Mouse (Mus musculus): ENCODE results near the gene Ceacam1.
"Not testable (repeated sequence)": the region's sequence is repeated elsewhere in the genome, so short reads cannot be mapped to it uniquely, and the experiment has no call there.

The Ceacam1 gene

DNA sequence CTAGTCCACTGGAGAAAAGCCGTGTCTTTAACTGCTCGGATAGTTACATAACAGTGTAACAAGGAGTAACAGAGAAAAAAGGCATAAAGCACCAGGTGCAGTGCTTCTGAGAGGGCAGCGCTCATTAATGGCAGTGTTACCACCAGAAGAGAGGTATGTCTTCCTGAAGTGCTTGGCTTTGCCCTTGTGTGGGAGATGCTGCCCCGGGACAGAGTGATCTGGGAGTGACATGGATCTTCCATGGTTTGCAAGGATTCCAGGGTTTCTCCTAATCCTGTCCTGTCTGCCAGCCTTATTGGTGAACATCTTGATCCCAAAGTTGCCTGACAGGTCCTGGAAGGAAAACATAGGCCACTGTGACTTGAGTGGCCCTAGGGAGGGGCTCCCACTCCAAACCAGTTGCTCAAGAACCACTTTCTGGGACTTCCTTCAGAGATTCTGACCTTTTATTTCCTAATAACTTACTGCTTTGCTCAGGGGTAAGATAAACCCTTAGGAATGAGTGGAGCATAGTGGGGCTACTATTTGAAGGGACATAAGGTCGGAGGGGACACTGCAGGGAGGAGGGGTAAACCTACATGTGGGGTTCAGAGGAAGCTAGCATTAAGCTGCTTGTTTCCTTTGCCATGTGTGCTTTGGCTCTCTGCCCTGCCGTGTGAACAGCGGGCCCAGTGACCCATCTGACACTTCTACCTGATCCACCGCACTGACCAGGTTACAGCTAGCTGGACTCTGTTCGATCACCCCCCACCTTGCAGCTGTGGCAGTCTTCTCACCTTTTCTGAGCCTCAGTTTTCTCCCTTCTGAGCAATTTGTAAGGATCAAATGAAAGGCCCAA, 37.2 kb downstream of the Ceacam1 start:
- DNase-seq (ENCODE audit: low read depth, low spot score), result no peak

DNA sequence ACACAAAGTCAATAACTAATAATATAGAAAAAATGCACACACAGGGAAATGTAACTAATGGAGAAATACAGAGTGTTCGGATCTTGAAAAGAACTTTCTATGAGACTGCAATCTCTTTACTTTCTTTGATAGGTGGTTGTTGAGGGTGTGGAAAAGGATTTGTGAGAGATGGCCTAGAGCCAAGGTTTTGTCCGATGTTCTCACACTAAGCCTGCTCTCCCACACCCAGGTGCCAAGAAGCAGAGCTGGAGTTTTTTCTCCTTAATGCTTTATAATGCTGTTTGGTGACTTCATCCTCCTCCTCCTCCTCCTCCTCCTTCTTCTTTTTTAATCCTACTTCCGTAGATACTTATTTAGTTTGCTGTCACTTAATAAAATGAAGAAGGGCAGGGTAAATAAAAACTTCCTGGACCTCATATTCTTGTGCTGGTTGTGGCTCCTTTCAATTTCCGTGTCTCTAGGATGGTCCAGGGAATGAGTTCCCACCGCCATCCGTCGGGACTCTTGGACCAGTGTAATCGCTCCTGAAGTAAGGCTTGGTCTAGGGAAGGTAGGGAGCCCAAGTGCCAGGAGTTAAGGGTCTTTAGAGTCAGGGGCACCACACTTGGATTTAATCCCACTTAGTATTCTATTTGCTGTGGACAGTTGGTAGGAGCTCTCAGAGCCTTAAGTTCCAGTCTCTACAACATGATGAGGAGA, 38.1 kb downstream of the Ceacam1 start:
- DNase-seq (ENCODE audit: low read depth, low spot score), result no peak

DNA sequence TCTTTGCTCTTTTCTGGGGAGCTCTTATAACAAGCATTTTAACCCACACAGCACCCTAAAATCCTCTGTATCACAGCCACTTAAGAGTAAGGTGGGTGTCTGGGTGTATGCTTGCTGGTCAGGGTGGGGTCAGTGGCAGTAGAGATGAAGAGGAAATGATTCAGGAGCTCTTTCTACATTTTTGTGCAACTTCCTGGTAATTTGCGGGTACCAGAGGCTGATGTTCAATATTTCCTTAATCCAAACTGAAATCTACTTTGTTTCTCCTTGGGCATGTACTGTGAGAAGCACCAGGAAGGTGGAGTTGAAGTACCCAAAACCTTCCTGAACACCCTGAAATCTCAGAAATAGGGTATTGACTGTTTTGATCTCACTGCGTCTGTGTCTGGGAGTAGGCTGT, 40.7 kb downstream of the Ceacam1 start:
- no peak for DNase-seq (ENCODE audit: low read depth, low spot score)

DNA sequence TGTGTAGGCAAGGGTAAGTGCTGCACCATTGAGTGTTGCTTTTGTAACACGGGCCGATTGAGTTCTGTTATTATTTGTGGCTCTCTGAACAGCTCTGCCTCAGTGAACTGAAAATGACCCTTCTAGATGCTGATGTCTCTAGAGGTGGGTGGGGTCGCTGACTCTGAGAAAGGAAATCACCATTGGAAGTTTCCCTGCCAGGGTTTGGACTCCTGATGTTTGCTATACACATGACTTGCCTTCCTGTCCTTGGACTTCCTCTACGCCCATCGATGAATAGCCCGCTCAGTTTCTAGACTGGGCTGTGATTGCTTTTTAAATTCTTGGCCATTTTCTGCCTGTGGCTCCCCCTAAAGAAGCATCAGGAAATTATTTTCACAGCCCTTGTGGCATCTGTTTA, 41.2 kb downstream of the Ceacam1 start:
- no peak for DNase-seq (ENCODE audit: low read depth, low spot score)

DNA sequence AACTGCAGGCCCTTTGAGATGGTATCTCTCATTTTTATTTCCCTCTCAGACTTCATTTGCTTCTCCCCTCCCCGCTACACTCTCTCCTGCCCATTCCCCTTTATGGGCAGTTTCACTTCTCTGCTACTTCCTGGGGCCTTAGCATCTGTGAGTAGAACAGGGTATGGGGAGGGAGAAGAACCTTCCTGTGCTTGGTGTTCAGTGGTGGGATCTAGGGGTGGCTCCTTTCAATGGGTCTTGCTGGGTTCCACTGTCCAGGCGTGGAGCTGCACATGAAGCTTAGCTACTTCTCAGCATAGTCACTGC, 41.9 kb downstream of the Ceacam1 start:
- no peak for DNase-seq (ENCODE audit: low read depth, low spot score)

DNA sequence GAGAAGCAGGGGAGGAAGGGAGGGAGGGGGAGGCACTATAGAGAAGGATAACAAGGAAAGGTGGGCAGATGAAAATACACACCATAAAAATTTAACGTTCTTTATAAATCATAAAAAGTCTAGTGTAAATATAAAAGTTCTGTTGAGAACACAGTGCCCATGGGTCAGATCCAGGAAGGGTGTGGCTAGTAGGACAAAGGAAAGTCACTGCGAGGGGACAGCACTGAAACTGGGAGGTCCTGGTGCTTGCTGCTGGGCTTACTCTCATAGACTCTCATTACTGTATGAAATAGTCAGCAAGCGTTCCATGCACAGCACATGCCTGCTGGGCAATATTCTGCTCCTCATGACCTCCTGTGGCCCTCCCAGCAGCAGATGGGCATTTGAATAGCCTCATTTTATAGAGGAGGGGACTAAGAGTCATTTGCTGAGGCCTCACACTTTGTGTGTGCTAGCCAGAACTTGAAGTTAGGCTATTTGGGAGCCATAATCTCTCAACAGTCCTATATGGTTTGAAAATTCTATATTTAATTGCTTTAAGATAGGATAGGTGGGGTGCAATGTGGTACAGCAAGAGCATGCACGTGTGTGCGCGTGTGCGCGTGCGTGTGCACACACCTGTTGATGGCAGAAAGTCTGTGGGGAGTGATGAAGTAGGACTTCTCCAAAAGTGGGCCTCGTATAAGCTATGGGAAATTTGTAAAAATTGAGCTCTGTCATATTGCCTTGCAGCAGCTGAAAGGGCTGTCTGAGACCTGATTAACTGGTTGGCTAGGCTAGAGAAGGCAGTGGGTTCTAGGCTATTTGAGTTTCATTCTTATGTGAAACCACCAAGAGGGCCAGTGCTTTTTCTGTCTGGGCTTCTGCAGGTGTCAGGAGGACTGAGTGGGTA, 42.5 kb downstream of the Ceacam1 start:
- DNase-seq (ENCODE audit: low read depth, low spot score), result no peak

DNA sequence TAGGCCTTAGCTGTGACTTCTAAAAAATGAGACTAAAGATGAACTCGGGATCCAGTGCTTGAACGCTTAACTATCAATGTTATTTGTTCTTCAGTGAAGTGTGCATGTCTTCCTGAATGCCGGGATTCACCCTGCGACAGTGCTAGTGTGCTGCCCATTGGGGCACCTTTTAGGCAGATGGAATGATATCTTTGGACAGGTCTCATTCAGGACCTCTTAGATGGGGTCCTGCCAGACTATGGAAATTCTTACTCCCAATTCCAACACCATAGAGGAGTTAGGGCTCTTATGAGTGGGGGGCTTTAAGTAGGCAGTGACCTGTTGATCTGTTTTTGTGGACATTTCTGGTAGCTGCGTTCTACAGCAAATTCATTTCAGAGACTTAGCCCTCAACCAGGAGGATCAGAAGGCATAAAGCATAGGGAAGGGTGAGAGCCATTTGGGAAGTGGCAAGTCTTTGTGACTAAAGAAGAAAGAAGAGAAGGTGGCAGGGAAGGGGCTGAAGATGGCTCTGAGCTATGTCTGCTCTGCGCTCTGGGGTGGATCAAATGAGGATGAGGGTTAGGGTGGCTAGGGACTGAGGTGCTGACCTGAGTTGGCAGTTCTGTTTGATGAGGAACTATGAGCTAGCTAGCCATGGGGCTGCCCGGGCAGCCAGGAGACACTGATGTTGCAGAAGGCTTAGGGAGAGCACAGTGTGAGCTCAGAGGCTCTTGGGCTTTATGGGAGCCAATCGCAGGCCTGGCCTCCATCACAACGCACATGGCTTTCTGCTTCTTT, 43.4 kb downstream of the Ceacam1 start:
- DNase-seq (ENCODE audit: low read depth, low spot score), result no peak

DNA sequence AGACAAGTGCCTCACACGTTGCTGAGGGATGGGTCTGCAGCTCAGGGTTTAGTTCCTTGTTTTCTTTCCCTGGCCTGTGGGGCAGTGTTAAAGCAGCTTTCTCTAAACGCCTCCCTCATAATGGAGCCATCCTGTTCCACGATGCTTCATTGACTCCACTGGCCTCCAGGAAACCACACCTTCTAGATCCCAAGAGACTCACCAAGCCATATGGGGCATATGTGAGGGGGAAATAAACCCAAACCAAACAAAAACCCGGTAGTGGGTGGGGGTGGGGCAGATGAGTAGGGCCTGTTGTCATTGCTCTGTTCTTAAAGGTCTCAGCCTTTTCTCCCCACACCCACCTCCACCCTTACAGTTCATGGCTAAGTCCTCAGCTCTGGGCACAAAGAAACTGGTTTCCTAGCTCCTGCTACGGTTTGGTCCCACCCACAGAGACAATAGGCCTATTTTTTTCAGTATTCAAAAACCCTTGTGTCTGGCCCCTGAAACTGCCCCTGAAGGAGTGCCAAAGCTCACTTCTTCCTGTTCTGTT, 44.3 kb downstream of the Ceacam1 start:
- DNase-seq (ENCODE audit: low read depth, low spot score), result peak; percentile 10

DNA sequence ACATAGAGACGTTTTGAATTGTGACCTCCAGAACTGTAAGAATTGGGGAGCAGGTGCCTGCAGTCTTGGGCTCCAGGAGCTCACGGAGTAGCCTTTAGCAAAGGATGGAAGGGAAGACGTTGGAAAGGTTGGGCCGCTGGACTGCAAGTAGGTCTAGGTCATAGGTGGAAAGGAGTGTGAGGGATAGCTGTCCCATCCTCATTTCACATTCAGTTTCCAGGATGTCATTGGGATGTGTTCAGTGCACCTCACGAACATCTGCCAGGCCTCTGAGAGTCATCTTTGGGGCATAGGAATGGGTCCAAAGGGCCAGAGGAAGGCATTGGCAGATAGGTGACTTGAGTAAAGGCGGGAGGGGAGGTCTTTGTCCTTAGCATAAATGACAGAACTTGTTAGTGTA, 45.0 kb downstream of the Ceacam1 start:
- DNase-seq (ENCODE audit: low read depth, low spot score), result no peak

DNA sequence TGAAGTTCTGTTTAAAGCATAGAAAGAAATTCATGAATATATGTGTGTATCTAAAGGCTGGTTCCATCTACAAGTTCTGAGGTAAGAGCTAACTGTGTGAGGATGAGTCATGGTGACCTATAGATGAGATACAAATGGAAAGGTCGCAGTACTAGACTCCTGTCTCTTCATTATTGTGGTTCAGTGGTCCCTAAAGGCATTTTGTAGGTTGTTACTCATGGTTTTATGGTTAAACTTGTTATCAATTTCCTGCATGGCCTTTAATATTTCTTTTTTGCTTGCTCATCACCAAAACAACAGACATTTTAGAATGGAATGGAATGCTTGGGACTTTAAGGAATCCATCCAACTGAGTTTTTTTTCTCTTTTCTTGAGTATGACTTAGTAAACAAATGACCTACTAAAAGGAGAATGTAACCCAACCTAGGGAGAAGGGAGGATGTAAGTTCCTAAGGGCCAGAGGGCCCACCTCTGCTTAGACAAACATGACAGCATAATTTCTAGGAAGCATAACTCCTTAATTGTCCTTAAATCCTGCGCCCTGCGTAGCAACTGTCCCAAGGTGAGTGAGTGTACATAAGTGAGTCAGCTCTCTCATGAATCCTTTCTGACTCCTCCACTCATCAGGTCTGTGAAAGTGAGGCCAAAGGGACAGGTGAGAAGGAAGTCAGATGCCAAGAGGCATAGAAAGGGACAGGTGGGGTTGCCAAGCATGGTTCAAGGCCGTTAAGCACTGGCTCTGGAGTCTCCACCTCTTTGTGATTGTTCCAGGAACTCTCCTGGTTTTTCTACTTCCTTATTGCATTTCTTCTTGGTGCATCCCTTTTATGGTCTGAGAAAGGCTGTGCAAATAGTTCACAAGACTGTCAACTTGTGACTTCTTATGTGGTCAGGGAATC, 47.3 kb downstream of the Ceacam1 start:
- no peak for DNase-seq (ENCODE audit: low read depth, low spot score)

DNA sequence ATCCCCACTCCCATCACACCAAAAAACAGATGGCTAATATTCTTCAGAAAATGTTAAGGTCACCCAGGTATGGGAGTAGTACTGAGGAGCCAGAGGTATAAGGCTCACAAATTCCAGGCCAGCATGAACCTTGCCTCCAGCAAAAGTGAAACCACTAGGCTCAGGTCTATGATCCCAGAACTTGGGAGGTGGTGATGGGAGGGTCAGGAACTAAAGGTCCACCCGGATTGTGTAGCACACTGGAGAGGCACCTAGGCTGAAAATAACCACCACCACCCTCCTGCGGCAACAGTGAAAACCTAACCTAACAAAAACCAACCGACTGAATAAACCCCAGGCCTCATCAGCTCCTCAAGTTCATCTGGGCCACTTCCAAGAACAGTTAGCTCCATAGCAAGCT, 49.1 kb downstream of the Ceacam1 start:
- no peak for DNase-seq (ENCODE audit: low read depth, low spot score)

DNA sequence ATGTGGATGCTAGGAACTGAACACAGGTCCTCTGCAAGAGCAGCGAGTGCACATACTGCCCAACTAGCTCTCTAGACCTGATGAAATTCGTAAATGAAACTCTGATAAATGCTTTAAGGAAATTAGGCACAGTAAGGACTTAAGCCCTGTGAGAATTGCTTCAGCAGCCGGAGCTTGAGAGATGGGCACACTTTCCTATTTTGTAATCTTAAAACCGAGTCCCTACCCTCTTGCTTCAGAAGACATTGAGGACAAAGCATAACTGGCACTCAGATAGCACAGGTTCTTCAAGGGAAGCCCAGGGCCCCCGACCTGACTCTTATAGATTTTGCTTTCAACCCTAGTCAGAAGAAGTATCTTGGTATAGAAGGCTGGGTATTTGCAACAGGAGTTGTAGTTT, 50.3 kb downstream of the Ceacam1 start:
- DNase-seq (ENCODE audit: low read depth, low spot score), result no peak

DNA sequence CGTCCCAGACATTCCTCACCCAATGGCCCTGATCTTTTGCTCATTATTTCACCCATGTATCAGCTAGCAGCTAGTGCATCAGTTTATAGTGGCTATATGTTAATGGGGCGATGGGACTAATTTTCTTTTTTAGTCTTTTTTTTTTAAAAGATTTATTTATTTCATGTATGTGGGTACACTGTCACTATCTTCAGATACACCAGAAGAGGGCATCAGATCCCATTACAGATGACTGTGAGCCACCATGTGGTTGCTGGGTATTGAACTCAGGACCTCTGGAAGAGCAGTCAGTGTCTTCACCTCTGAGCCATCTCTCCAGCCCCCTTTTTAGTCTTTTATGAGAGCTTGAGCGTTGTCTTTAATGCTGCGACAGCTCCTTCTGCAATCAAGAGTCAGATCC, 51.0 kb downstream of the Ceacam1 start:
- DNase-seq (ENCODE audit: low read depth, low spot score), result not testable (repeated sequence)

DNA sequence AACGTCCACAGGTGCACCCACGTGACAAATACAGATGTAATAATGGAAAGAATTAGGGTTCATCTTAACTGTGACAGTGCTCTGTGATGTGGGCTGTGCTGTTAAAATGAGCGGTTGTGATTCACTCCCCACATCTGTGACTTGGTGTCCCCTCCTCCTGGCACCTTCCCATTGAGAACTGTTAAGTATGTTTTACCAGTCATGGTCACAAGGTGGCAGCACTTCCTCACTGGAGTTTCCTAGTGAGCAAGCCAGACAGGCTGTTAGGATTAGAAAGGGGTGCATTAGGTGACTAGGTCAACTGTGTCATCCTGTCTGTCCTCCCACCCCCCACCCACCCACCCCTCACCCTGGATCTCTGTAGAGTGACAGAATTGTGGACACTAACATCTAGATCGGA, 53.0 kb downstream of the Ceacam1 start:
- peak; percentile 75 for DNase-seq (ENCODE audit: low read depth, low spot score)

DNA sequence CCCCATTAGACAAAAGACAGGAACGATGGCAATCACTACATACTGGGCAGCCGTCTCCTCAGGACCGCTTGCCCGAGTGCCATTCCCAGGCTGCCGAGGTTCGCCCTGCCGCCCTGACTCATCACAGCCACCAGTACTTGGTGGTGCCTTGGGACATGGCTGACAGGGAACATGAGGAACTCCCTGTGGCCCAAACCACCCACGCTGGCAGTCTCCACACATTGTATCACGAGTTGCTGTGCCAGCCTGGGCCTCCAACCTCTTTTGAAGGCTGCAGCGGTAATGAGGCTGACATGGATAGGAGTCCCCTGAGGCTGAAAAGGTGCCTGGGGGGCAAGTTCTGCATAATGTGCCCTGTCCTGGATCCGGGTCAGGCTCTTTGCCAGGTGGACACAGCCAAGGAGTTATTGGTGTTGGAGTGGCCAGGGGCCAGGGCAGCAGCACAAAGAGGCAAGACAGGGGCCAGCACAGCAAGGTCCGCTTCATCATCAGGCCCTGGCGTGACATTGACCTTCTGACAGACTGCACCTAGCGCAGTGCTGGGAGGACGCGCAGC, 55.0 kb downstream of the Ceacam1 start:
- DNase-seq (ENCODE audit: low read depth, low spot score), result no peak

DNA sequence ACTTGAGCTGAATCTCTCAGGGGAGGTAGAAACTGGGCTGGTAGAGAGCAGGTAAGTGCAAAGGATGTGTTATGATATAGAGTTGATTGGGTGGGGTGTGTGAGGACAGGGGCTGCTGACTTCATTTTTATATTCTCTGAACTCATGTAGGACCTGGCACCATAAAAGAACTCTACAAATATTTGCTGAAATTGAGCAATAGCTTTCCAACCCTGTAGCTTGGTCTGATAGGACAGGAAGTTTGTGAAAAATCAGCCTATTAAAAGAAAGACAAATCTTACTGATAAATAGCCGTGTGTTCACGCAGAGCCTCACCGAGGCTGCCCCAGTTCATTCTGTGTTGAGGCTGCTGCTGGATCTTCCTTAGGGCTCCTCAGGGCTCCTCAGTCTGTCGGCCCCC, 57.5 kb downstream of the Ceacam1 start:
- no peak for DNase-seq (ENCODE audit: low read depth, low spot score)

DNA sequence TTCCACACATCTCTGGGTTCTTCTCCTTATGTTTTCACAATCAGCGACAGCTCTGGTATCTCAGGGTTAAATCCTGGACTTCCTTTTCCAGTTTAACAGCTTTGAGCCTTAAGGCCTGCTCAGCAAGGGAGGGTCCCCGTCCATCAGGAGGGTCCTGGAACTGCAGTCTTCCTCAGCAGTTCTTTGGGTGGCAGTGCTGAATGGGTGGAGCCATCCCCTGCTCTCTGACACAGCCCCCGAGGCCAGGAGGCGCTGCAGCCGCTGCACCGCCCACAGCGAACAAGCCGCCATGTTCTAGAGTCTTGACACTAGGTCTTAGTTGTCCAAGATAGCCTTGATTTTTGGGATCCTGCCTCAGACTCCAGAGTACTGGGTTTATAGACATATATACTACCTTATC, 57.9 kb downstream of the Ceacam1 start:
- no peak for DNase-seq (ENCODE audit: low read depth, low spot score)

DNA sequence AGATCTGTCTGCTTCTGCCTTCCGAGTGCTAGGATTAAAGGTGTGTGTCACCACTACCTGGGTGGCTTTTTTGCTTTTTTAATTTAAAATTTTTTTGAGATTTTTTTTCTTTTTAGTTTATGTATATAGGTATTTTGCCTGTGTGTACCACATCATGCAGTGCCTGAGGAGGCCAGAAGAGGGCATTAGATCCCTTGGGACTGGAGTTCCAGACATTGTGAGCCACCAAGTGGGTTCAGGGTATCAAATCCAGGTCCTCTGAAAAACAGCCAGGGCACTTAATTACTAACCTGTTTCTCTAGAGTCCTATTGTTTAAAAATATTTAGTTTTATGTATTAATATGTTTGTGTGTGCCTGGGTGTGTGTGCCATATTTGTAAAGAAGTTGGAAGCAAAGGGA, 59.8 kb downstream of the Ceacam1 start:
- DNase-seq (ENCODE audit: low read depth, low spot score), result peak; percentile 30

DNA sequence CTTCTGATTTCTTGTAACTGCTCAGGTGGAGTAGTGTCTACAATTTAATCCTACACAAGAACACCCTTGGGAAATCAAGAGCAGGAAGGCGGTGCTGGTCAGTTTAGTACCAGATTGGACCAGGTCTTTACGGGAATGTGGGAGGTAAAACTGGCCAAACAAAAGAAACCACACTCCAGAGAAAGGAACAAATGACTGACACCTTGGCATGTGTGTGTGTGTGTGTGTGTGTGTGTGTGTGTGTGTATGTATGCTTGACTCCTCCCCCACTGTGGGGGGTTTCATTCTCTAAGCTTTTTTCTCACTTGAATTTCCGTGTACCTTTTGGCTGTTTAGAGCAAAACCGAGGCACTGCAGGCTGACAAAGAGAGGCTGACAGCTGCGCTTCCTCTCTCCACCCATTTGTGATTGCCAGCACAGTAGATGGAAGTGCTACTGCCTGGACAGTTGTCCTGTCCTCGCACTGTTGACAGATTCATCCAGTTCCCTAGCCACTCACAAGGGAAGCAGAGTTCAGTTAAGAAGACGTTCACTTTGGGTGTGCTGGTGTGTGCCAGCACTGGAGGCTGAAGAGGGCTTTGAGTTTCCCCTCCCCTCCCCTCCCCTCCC, 64.5 kb downstream of the Ceacam1 start, which contains the start of gene Cxcl17:
Gene Cxcl17 (minus strand): TSS at position 54 of the 609 bp plus-strand sequence.
- DNase-seq (ENCODE audit: low read depth, low spot score), result no peak

All from forelimb bud, embryonic 11.5 days (tissue).